Mouse (Mus musculus) bone marrow macrophage, adult 2 months (primary cell): Measurements from ENCODE around the gene Pdzk1. TPM values are rescaled to one million over a fixed set of nuclear protein-coding genes. Genes with fewer than 3 reads are reported as not detected.

ENCODE experiments used
- H3K27ac ChIP-seq: 2 replicates; pipeline ENCODE4 v1.5.1; 2012; ENCODE audit warnings: low read depth, low read length; ENCODE audit not compliant: insufficient read depth
- H3K4me1 ChIP-seq: 2 replicates; pipeline ENCODE4 v1.6.1; 2012; ENCODE audit warnings: low read length; ENCODE audit not compliant: control insufficient read depth, insufficient read depth
- H3K4me3 ChIP-seq: 2 replicates; pipeline ENCODE4 v1.5.1; 2012; ENCODE audit warnings: mild to moderate bottlenecking, low read length, moderate library complexity; ENCODE audit not compliant: insufficient read depth
- CTCF ChIP-seq: IDR thresholded peaks from 2 replicates; pipeline ENCODE4 v1.5.1; 2012; ENCODE audit warnings: low read depth, mild to moderate bottlenecking, low read length, moderate library complexity
- POLR2A ChIP-seq: IDR thresholded peaks from 2 replicates; pipeline ENCODE4 v1.6.1; 2012; ENCODE audit warnings: mild to moderate bottlenecking, low read depth, low read length, borderline replicate concordance
- polyA plus RNA-seq: library from polyadenylated mRNA; stranded (reverse); fragments of >200 nt; gene quantifications from 2 replicates; pipeline ENCODE4 v1.2.4, GENCODE M21; 2012; ENCODE audit not compliant: missing spikeins, insufficient read depth, insufficient read length

The Pdzk1 gene
- polyA plus RNA-seq, 1 experiment = not detected

DNA sequence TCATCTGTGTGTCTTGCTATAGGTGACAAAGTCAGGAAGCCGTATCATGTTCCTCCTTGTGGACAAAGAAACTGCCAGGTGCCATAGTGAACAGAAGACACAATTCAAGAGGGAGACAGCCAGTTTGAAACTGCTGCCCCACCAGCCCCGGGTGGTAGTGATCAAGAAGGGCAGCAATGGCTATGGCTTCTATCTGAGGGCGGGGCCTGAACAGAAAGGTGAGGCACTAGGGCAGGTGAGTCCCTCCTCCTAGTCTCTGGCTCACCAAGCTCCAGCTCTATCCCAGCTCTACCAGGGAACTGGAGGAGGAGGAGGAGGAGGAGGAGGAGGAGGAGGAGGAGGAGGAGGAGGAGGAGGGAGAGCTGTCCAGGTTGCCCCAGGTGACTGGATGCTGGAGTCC lies 26.7 kb downstream of the Pdzk1 start:
- TF ChIP-seq POLR2A (no peak), CTCF (no peak)
- Histone ChIP-seq H3K4me3 (no peak overlapping the region), H3K27ac (no peak overlapping the region), H3K4me1 (no peaks in the 10 kb centered on the region)

DNA sequence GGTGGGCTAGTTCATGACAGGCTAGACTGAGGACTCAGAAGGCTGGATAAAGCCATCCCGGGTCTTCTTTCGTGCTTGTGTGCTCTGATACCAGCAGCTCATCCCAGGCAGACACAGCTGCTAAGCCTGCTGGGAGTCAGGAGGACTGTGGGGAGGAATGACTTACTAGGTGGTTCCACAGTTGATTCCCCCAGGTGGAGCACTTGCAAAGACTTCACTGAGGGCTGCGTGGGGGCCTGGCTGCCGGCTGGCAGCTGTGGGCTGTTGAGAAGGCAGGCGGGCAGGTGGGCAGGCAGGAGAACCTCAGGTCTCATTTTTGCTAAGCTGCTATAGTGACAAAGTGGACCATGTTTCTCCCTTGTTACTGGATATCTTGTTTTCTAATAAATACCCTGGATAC lies 31.4 kb downstream of the Pdzk1 start:
- Histone ChIP-seq H3K27ac (no peak overlapping the region), H3K4me3 (no peak overlapping the region), H3K4me1 (no peaks in the 10 kb centered on the region)
- no peak for TF ChIP-seq CTCF
- no peak for TF ChIP-seq POLR2A

DNA sequence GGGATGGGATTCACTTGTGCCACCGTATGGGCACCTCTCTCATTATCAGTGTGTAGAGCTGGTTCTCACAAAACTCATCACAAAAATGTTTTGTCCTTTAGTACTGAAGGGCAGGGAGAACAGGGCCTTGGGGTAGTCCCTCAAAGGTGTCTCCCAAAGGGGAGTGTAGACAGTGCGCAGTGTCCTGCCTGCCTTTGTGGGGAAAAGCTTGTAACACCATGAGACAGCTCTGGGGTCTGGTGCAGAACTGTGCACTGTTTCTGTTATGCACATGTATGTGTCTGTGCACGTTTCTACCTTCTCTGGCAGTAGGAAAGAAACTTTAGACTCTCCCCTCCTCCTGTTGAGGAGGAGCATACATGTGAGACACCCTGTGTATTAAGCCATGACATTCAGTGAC lies 38.8 kb downstream of the Pdzk1 start:
- H3K27ac ChIP-seq = no peak overlapping the region
- no peak for TF ChIP-seq POLR2A
- no peak for TF ChIP-seq CTCF
- no peaks in the 10 kb centered on the region for H3K4me1 ChIP-seq
- no peak overlapping the region for H3K4me3 ChIP-seq

DNA sequence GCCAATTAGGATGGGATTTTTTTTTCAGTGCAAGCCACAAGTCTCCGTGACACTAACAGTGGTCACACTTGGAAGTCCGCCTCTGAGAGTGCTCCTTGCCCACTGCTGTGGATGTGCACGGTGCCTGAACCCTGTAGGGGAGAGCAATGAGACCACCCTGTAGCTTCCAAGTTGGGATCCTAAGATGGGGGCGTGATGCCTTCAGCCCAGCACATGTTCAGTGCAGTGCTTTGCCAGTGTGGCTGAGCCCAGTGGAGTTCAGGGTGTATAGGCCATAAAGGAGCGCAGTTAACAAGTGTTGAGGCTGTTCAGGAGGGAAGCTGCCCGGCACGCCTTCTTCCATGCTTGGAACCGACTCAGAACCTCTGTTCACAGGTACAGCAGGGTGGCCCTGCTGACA lies 39.5 kb downstream of the Pdzk1 start:
- H3K4me1 ChIP-seq = no peaks in the 10 kb centered on the region
- no peak overlapping the region for H3K27ac ChIP-seq
- TF ChIP-seq CTCF (no peak), POLR2A (no peak)
- no peak overlapping the region for H3K4me3 ChIP-seq

DNA sequence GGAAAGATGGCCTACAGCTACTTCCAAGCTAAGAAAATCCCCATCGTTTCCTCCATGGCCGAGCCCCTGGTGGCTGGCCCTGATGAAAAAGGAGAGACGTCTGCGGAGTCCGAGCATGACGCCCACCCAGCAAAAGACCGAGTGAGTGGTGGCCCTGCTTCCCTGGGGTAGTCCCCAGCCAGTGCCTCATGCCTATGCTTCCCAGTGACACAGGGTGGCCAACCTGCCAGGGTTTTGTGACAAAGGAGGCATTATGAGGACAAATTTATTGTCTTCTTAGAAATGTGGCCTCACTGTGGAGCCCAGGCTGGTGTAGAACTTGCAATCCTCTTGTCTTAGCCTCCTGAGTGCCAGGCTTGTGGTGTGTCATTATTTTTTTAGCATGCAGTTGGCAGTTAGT lies 40.0 kb downstream of the Pdzk1 start:
- no peaks in the 10 kb centered on the region for H3K4me1 ChIP-seq
- H3K4me3 ChIP-seq = no peak overlapping the region
- no peak for TF ChIP-seq CTCF
- TF ChIP-seq POLR2A = no peak
- H3K27ac ChIP-seq = no peak overlapping the region

DNA sequence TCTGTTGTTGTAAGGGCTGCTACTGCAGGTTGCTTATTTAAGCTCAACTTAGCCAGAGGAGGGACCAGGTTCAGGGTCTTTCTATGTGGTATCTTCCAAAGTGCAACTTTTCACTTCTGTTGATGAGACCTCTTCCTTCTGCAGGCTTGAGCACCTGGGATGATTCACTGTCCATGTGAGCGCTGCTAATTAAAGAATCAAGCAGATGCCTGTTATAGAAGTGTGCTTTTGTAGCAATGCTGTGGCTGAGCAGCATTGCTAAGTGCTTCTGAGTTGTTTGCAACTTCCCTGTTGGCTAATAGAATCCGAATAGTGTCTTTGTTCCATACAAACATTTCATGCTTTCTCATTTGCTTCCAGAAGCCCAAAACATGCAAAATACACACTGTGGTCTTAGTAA lies 41.2 kb downstream of the Pdzk1 start:
- Histone ChIP-seq H3K4me1 (no peaks in the 10 kb centered on the region), H3K4me3 (no peak overlapping the region), H3K27ac (no peak overlapping the region)
- TF ChIP-seq POLR2A (no peak), CTCF (no peak)

DNA sequence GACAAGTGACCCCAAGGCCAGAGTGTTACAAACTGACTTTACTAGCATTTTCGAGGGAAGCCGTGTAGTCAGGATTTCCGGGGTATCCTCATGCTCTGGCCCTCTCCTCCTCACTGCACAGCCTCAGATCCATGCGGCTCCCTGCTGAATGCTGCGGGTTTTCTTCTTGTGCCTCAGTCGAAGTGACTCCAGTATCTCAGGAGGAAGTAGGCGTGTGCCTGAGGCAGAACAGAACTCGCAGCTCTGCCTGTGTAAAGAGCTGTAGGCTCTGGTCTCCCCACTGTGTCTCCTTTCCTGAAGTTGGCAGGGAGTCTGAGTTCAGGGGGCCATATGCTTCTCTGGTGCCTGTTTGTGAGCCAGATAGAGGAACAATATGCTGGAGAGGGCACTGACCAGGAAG lies 42.0 kb downstream of the Pdzk1 start:
- no peaks in the 10 kb centered on the region for H3K4me1 ChIP-seq
- no peak overlapping the region for H3K4me3 ChIP-seq
- TF ChIP-seq POLR2A (no peak), CTCF (no peak)
- H3K27ac ChIP-seq = no peak overlapping the region

DNA sequence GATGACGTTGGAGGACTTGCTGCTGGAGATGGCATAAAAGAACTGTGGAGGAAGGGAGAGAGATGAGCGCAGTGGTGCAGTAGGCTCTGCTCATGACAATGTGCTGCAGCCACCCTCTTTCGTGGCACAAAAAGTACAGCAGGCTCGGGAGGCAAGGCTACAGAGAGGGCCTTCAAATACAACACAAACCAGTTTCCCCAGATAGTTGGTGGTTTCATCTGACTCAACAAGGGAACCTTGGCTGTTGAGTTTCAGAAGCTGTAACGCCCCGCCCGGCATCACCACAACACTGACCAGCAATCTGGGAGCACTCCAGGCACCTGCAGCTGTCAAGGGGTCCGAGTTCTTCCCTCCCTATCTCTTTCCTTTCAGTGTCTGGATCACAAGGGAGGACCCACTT lies 43.4 kb downstream of the Pdzk1 start:
- Histone ChIP-seq H3K4me3 (no peak overlapping the region), H3K27ac (no peak overlapping the region), H3K4me1 (no peaks in the 10 kb centered on the region)
- TF ChIP-seq CTCF (no peak), POLR2A (no peak)

DNA sequence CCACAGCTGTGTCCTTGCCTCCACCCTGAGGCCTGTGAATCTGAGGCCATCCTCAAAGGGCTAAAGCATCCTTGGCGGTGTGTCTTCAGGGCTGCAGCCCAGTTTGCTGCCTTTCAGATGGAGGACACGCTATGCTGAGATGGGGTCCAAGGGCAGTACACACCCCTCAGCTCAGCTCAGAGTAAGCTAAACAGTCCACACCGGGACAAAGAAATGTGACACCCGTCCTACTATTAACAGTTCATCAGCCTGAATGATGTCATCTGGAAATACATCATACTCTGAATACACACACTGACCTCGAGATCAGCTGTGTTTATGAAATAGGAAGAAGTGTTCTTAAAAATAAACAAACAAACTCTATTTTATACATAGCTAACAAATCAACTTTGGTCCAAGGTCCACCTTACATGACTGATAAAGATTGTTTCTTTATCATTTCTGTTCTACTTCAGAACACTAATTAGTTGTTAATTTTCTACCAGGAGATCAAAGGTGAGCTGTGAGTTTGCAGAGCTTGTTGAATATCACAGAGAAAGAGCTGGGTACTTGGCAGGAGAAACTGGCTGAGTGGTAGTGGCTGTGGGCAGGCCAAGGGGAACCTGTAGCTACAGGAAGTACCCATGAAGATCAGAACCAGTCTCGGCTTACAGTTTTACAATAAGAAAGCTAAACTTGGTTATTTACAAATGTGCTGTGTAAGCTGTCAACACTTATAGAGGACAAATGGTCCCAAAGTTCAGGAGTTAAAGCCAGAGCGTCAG lies 45.9 kb downstream of the Pdzk1 start:
- TF ChIP-seq CTCF = no peak
- no peak for TF ChIP-seq POLR2A
- H3K4me1 ChIP-seq = no peaks in the 10 kb centered on the region
- H3K4me3 ChIP-seq = no peak overlapping the region
- no peak overlapping the region for H3K27ac ChIP-seq

DNA sequence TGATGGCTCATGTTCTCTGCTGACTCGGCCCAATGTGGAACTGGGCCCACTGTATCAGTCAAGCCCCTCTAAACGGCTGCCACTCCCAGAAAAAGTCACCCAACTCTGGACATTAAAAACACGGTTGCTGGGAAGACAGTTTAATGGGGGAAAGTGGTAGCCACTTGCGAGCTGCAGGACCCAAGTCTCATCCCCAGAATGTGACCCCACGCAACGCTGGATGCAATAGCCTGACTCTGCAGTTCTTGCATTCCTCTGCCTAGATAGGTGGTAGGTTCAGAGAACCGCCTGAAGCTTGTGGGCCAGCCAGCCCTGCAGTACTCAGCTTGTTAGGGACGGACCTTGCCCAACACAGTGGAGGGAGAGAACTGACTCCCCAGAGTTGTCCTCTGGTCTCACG lies 50.5 kb downstream of the Pdzk1 start:
- H3K4me3 ChIP-seq = no peak overlapping the region
- peaks cover 20% of the 10 kb centered on the region for H3K4me1 ChIP-seq
- no peak for TF ChIP-seq CTCF
- no peak for TF ChIP-seq POLR2A
- H3K27ac ChIP-seq = no peak overlapping the region
